Mouse (Mus musculus): ENCODE measurements around the gene St3gal4.

The St3gal4 gene

DNA sequence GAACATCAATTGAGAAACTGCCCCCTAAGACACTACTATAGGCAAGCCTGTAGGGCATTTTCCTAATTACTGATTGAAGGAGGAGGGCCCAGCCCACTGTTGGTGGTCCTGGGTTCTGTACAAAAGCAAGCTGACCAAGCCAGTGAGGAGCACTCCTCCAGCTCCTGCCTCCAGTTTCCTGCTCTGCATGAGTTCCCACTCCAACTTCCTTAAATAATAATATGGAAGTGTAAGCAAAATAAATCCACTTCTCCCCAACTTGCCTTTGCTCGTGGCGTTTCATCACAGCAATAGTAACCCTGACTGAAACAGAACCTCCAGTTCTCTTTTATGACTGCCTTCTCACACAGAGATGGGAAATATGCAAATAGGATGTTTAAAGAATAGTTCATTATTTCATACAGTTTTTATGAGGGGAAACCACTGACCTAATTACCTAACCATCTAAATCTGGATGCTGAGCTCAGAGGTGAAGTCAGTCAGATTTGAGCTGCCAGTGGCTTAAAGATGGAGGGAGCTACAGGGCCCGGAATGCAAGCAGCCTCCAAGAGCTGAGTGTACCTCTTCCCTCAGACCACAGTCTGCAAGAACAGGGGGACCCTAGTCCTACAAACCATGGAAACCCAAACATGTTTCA, 69.1 kb downstream of the St3gal4 start:
- DNase-seq (ENCODE audit: low spot score in 2 of 2) = no peak

DNA sequence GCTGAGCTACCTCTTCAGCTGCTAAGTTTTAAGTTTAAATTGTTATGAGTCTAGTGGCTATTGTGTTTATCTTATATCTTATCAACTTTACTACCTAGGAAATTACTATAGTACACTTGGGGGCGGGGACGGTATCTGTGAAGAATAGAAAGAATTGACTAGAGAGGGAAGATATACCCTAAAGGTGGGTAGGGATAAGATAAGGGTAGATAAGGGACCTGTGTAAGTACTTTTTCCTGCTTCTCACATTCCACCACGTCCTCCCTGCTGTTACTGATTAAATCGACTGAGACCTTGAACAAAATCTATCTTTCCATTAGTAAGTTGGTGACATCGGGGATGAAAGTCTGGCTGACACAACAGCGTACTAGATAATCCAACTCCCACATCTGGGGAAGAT, 70.6 kb downstream of the St3gal4 start:
- no peak for DNase-seq (ENCODE audit: low spot score in 2 of 2)

DNA sequence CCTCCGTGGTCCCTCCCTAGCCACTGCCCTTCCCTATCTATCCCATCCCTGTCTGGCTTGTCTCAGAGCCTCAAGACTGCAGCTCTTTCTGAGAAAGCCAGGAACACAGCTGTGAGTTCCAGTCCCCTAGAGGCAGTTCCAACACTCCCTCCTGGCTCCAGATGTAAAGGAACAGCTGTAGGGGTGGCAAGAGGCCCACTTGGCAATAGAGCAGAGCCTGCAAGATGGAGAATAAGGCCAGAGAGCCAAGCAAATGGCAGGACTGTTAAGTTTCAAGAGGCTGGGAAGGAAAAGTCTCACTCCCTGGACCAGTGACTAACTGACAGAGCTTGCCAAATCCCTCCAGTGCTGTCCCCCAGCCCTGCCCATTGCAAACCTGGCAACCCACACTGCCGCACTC, 73.3 kb downstream of the St3gal4 start:
- DNase-seq (ENCODE audit: low spot score in 2 of 2) = no peak

DNA sequence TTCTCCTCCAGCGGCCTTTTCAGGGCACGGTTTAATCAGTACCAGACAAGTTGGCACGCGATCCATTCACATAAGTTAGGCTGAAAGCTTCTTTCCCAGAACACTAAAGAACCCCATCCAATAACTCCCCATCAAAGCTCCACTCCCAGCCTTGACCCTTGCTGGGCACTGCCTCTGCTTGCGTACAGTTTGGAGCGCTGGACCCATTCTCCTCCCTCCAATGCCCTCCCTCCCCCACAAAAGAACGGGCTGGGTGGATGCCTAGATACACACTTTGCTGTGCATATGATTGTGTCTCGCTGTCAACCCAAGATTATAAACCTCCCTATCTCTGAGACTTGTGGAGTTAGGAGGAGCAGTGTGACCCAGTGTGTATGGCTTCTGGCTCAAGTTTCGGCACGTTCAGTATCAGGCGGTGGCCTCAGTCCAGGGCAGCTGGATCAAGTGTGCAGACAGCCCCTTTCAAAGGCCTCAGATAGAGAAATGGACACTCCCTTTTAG, 74.0 kb downstream of the St3gal4 start:
- no peak for DNase-seq (ENCODE audit: low spot score in 2 of 2)

DNA sequence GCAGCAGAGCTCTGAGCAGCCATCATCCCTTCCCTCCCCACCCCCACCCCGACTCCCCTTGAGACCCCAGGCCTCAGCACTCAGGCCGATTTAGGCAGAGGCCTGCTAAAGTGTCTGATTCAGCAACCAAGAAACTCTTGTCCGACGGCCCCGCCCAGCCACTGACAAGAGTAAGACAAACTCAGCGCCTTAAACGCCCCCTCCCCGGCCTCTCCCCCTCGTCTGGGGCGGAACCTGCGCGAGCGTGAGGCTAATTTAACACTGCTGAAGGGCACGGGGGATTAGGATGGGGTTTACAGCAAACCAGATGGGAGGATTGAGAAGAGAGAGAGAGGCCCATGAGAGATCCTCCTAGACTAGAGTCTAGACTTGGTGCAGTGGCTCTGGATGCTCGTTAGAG, 74.6 kb downstream of the St3gal4 start:
- no peak for DNase-seq (ENCODE audit: low spot score in 2 of 2)

DNA sequence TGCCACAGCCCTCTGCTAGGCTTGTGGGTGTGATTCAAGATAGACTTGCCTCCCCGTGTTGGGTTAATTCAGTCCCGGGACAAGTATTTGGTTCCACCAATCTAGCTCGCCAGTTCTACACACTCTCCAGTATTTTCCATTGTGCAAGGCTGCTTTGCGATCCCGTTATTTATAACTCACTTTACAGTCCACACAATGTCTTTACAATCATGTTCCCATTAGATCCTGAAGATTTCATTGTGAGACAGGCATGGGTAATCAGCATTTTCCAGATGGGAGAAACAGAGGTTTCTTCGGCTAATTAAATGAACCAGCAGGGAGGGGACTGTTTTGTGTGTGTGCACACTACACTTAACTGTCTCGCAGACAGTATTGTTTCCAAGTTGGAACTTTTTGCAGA, 75.4 kb downstream of the St3gal4 start:
- no peak for DNase-seq (ENCODE audit: low spot score in 2 of 2)

DNA sequence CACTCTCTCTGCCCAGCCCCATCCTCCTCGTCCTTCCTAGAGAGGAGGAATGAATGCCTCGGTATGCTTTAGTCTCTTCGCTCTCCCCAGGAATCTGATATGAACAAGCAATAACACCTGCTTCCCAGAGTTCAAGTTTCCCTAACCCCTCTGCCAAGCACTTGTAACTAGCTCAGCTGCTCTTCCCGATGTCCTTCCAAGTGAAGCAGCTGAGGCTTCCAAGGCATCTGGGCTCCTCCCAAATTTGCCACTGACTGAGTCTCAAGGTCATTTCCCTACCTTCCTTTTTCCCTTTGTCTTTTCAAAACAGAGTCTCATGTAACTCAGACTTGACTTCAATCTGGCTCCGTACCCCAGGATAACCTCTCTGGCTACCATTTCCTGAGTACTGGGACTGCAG, 77.6 kb downstream of the St3gal4 start:
- DNase-seq (ENCODE audit: low spot score in 2 of 2) = no peak

DNA sequence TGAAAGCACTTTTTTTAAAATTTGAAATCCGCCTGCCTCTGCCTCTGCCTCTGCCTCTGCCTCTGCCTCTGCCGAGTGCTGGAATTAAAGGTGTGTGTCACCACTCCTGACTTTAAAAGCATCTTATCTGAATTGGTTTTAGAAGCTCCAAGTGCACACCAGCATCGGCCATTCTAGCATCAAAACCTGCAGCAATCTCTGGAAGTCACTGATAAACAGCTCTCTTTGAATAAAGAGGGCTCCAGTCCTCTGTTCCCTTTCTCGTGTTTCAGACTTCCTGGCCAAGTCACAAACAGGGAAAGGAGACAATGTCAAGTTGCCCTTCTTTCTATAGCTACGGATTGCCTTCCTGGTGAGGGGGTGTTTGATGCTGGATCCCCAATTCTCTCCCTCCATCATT, 79.2 kb downstream of the St3gal4 start:
- DNase-seq (ENCODE audit: low spot score in 2 of 2) = no peak

DNA sequence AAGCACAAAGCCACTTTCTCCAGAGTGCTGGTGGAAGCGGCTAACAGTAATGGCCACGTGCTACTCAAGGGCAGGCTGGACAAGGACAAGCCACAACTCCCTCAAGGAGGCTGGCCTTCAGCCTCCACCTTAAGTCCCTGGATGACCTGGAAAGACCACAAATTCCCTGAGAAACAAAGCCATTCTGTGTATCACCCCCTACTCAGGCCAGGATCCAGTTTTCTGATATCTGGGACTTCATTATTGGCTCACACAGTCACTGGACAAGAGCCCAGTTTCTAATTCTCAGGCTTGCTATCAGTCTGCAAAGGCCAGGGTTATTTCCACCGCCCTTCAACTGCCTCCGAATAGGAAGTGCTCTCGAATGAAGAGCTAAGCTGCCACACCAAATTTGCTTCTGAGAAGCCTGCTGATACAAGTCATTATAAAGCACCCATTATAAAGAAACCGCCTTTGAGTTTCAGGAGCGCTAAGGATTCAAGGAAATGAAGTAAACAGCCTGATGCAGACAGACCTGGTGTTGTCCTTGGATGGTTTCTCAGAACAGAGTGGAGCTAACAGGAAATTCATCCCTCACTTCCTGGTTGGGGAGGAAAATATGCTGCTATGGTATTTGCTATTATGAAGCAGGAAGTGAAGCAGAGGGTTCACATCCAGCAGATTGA, 80.0 kb downstream of the St3gal4 start:
- DNase-seq (ENCODE audit: low spot score in 2 of 2) = no peak

DNA sequence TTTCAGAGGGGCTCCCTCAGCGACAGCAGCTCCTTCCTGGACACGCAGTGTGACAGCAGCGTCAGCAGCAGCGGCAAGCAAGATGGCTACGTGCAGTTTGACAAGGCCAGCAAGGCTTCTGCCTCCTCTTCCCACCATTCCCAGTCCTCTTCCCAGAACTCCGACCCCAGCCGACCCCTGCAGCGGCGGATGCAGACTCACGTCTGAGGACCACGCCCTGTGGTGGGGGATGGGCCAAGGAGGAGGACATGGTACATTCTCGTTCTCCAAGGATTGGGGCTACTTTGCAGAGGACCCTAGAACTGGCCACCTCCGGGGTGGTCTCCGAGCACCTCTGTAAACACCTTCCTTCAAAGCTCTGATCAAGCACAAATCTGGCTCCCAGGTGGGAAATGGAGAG, 84.0 kb downstream of the St3gal4 start:
- no peak for DNase-seq (ENCODE audit: low spot score in 2 of 2)

DNA sequence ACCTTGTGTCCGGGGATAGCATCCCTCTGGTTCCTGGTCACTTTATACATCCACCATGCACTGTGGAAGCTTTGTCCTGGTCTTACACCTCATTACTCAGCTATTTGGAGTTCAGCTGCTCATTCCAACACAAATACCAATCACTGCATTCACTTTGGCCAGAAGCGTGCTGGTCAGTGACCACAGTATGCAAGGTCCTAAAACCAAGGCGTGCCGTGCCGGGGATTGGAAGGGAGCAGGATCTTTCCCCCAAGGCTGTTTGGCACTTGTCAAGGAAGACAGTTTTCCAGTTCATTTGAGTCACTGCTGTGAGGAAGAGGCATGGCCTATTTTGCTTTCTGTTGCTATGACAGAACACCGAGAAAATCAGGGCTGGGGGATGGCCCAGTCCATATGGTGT, 86.6 kb downstream of the St3gal4 start:
- DNase-seq (ENCODE audit: low spot score in 2 of 2) = no peak

DNA sequence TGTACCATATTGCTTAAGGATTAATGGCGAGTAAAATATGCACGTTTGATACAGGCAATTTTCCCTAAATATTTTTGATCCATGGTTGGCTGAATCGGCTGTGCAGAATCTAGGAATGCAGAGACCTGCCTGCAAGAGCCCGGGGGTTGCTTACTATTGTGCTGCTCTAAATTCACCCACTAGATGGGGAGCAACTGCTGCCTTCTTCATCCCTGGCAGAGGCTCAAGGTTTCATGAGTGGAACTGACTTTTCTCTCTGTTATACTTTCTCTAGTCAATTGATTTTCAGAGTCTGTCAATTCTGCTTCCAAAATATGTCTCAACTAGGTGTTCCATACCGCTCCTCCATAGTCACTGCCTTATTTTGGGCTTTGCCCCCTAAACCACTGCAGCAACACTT, 88.2 kb downstream of the St3gal4 start:
- no peak for DNase-seq (ENCODE audit: low spot score in 2 of 2)

DNA sequence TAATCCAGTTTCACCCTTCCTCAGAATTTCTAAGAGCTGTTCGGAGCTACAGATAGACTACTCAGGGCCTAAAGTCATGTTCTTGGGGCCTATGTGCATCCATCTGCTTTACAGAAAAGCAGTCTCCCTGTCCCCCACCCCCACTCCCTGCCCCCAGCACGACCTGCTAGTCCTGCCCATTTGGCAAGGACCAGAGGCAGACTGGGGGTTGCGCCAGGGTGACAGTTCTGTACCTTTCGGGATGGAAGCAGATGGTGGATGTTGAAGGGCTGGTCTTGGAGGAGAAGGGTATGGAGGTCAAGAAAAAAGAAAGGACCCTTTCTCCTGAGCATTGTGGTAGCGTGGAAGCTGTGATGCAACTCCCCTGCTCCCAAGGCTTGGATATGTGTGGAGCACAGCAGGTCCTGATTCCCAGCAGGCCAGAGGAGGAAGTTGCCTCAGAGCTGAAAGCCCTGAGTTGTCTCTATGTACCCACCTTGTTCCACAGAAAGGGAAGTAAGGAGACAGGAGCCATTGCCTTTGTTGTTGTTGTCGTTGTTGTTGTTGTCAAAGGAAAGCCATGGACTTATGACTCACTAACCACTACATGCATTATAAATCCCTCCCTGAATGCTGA, 91.6 kb downstream of the St3gal4 start:
- DNase-seq (ENCODE audit: low spot score in 2 of 2) = no peak

DNA sequence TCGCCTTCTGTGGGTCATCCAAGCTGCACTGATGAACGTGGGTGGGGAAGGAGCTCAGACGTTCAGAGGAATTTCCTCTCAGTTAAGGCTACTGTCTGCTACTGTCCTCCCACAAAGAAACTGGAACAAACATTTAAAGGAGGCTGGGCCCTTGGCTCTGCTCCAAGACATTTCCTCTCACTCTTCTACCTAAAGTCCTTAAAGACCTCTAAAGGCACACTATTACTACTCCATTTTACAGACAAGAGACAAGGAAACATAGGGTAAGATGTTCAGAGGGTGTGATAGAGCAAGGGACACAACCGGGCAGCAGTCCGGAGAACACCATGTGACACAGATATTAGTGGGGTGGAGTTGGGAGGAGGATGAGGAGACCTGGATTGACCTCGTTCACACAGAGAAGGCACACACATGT, 92.2 kb downstream of the St3gal4 start:
- no peak for DNase-seq (ENCODE audit: low spot score in 2 of 2)

DNA sequence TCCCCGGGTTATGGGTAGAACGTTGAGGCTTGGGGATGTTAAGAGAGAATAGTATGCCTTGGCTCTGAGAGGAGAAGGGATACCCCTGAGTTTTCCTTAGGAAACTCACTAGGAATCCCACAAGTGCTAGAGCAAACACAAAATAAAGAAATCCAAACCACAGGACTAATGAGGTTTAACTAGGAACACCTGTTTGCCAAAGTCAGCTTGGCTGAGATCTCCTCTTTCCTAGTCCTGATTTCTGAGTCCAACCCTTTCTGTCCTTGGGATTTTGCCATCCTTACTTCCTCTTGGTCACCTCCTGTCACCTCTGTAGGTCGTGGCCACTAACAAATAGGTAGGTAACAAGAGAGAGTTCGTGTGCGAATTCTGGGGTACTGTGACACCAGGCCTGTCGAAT, 92.8 kb downstream of the St3gal4 start:
- no peak for DNase-seq (ENCODE audit: low spot score in 2 of 2)

DNA sequence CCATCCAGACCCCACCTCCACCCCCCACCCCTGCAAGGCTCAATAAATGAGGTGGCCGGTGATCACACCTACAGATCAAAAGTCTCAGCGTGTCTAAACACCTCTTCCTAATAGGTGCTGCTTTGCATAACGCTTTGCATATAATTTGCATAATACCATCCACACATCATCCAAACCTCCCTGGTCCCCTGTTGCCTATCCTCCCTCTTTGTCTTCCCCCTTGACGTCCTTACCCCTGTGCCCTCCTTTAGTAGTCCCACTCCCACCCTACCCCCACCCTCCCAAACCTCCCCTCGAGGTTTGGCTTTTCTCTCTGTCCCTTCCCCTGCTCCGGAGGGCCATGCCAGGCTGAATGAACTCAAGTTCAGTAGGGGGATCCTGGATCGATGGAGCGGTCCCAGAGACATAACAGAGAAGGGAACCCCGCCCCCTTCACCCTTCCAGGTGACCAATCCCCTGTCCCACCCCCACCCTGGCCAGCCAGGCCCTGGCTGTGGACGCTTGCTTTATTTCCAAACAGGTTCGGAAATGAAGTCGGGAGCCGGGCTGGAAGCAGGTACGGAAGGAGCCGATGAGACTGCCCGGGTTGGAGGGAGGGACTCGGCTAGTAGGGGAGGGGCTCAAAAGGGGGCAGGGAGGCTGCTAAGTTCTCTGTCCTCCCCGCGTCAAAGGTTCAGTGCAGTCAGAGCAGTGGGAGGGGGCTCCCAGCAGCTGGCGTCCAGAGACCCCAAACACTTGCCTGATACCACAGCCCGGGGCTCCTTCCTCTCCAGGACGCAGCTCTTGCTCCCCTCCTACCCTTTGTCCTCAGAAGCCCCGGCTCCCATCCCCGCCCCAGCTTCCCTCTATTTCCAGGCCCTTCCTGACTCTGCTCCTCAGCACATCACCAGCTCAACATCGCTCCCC, 94.2 kb downstream of the St3gal4 start:
- no peak for DNase-seq (ENCODE audit: low spot score in 2 of 2)

DNA sequence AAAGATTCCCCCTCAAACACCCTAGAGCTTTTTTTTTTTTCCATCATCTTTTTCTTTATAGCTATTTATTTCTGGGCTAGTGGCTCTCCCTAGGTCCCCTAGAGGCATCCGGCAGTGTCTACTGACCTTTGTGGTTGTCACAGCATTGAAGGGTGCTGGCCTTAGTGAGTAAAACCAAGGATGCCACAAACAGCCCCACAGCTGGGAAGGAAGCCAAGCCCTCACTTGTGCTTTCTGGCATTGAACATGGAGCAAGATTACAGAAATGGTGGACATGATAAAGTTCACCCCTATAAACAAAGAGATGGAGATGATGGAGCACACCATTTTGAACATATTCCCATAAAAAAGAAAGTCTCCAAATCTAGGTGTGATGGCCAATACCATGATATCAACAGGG, 97.3 kb downstream of the St3gal4 start:
- no peak for DNase-seq (ENCODE audit: low spot score in 2 of 2)

DNA sequence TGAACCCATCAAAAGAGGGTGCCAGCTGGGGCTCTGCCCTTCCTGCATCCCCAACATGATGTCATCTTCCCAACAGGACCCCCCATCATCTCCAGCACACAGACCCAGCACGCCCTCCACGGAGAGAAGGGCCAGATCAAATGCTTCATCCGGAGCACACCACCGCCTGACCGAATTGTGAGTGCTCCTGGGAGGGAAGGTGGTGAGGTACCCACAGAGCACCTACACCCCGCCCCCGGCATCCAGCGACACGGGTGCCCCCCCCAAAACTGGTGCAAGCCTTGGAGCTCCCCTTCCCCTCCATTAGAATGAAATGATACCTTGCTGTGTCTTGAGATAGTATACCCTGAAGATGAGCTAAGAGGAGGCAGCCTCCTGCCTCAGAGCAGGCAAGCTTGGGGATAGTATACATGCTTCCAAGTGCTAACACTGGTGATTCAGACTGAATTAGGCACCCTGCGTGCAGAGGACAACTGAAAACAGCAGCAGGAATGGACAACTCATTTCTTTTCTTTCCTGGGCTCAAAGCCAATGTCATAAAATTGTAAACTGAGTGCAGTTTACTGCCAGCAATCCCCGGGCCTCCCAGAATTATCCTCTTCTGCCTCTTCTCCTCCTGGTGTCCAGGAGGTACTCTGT, 98.9 kb downstream of the St3gal4 start:
- DNase-seq (ENCODE audit: low spot score in 2 of 2) = no peak

DNA sequence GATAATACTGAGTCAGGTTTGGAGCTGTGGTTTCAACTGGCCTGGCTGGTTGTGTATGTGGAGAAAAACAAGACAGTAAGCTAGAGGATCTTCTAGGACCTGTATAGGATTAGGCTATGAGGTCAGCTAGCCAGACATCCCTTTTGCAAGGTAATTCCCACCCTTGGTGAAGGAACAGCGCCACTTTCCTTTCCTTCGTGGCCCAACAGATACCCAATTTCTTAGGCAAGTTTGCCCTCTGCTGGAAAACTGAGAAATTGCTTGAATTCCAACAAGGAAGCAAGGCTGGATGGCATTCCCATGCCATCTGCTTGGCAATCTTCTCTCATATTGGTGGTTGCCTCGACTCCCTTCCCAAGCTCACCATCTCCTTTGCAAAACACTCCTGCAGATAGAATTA, 99.7 kb downstream of the St3gal4 start:
- no peak for DNase-seq (ENCODE audit: low spot score in 2 of 2)

DNA sequence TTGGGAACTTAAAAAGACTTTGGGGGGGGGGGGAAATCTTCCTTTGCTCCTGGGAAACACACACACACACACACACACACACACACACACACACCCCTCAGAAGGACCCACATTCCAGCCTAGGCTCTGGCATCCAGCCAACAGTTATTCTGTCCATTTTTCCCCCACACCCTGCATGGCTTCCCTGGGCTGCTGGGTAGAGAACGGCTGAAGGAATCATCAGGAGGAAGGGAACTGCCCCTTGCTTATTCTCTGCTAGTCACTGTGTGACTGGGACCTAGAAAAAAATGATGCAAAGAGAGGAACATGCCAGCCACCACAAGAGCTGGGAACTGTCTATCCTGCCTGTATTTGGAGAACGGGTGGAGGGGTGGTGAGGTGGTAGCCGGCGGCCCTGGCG, 101.0 kb downstream of the St3gal4 start:
- DNase-seq (ENCODE audit: low spot score in 2 of 2) = no peak

DNA sequence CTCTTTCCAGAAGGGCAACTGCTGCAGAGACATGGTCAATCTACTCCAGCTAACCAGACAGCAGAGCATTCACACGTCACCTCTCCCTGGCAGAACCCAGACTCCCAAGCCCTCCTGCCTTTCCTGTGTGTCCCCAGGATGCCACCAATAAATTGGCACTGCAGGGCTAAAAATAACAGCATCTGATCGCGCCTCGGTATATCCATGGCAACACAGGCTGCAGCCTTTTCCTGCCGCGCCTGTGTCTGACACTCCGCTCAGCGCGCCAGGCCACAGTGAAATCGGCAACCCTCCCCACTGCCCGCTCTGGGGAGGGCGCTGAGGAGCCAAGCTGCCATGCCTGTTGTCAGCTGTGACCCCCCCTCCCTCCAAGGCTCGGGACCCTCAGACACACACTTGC, 101.5 kb downstream of the St3gal4 start:
- no peak for DNase-seq (ENCODE audit: low spot score in 2 of 2)

DNA sequence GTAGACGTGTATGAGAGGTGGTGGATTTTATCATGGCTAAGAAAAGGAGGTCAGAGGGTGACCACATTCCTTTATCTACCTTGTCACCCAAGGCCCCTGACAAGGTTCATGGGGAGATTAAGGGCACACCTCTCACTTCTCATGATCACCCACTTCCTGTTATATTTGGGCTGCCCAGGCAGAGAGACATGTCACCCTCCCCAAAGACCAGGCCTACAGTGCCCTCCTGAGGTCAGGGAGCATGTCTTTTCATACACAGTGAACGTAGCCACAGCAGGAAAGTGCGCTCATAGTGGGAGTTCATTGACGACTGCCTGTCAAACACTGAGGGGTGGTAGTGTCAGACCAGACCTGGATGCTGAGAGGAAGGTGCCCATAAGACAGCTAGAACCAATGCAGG, 102.3 kb downstream of the St3gal4 start:
- DNase-seq (ENCODE audit: low spot score in 2 of 2) = peak; percentile 42 to 45

All from natural killer cell, adult 2 months (primary cell).